Mouse (Mus musculus) liver, embryonic 14.5 days (tissue): Measurements from ENCODE around the gene Trub1.

Experiments
- CTCF ChIP-seq: IDR thresholded peaks from 2 replicates; pipeline ENCODE4 v1.5.1; 2016; ENCODE audit warnings: antibody characterized with exemption, low read depth, control low read depth
- EP300 ChIP-seq: IDR thresholded peaks from 2 replicates; pipeline ENCODE4 v1.6.1; 2016; ENCODE audit warnings: antibody characterized with exemption, low read depth

DNA sequence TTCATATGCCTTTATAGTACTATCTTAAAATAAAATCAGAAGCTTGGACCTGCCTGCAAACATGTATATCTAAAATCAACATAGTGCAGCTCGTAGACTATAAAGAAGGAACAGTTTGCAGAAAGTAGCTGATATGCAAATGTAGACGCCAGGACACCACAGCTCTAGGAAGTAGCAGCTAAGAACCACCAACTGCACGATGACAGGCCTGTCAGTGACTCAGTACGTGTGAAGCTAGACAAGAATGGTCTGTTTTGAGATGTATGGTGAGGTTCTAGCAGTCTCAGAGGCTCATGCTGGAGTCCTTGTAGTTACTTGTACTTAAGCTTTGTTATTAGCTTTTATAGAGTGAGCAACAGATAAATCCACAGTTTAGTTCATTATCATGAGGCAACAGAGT, 22.6 kb downstream of the Trub1 start:
- TF ChIP-seq CTCF = no peak
- no peak for TF ChIP-seq EP300
